Mouse (Mus musculus) Muller cell, postnatal 12 days (primary cell): Measurements from ENCODE around the gene Zranb1.

Experiments
- DNase-seq: peaks from one replicate; pipeline ENCODE4 v3.0.0-alpha.2; 2015; ENCODE audit errors: inconsistent ontology term

Zranb1 gene

GRCm38 (mm10) chr7:132930850-132931559 is at the start of gene Zranb1:
Zranb1 (plus strand) TSS chr7:132931142.
- DNase-seq, result peak; percentile 98

GRCm38 (mm10) chr7:132882343-132882742 is 48.6 kb upstream of the Zranb1 start:
- no peak for DNase-seq

- no peak for DNase-seq
Observed at GRCm38 (mm10) chr7:132884031-132884430, 46.9 kb upstream of the Zranb1 start.

GRCm38 (mm10) chr7:132887019-132887804 is 43.7 kb upstream of the Zranb1 start:
- DNase-seq, result no peak

GRCm38 (mm10) chr7:132888052-132888451 is 42.9 kb upstream of the Zranb1 start:
- DNase-seq, result no peak

GRCm38 (mm10) chr7:132888518-132889249 is 42.3 kb upstream of the Zranb1 start:
- no peak for DNase-seq

- DNase-seq, result no peak
Observed at GRCm38 (mm10) chr7:132889691-132890090, 41.3 kb upstream of the Zranb1 start.

GRCm38 (mm10) chr7:132890201-132890600 is 40.7 kb upstream of the Zranb1 start:
- no peak for DNase-seq

GRCm38 (mm10) chr7:132891561-132892310 is 39.2 kb upstream of the Zranb1 start:
- no peak for DNase-seq

GRCm38 (mm10) chr7:132892311-132892661 is 38.7 kb upstream of the Zranb1 start:
- no peak for DNase-seq

- DNase-seq, result no peak
Observed at GRCm38 (mm10) chr7:132892806-132893205, 38.1 kb upstream of the Zranb1 start.

- no peak for DNase-seq
Observed at GRCm38 (mm10) chr7:132893336-132893735, 37.6 kb upstream of the Zranb1 start.

GRCm38 (mm10) chr7:132894841-132895555 is 35.9 kb upstream of the Zranb1 start:
- peak; percentile 51 for DNase-seq

GRCm38 (mm10) chr7:132896206-132896815 is 34.6 kb upstream of the Zranb1 start:
- DNase-seq, result no peak

- DNase-seq, result no peak
Observed at GRCm38 (mm10) chr7:132897258-132897657, 33.7 kb upstream of the Zranb1 start.

- DNase-seq, result no peak
Observed at GRCm38 (mm10) chr7:132898234-132898633, 32.7 kb upstream of the Zranb1 start.

GRCm38 (mm10) chr7:132900826-132901531 is 30.0 kb upstream of the Zranb1 start:
- no peak for DNase-seq

- no peak for DNase-seq
Observed at GRCm38 (mm10) chr7:132903796-132904195, 27.1 kb upstream of the Zranb1 start.

- DNase-seq, result no peak
Observed at GRCm38 (mm10) chr7:132921971-132922370, 9.0 kb upstream of the Zranb1 start.

GRCm38 (mm10) chr7:132925227-132925626 is 5.7 kb upstream of the Zranb1 start:
- DNase-seq, result no peak
